Mouse (Mus musculus): ENCODE data around the gene Vmn1r44.
"Not testable (repeated sequence)": the region's sequence is repeated elsewhere in the genome, so short reads cannot be mapped to it uniquely, and the experiment has no call there.

Vmn1r44 gene

DNA sequence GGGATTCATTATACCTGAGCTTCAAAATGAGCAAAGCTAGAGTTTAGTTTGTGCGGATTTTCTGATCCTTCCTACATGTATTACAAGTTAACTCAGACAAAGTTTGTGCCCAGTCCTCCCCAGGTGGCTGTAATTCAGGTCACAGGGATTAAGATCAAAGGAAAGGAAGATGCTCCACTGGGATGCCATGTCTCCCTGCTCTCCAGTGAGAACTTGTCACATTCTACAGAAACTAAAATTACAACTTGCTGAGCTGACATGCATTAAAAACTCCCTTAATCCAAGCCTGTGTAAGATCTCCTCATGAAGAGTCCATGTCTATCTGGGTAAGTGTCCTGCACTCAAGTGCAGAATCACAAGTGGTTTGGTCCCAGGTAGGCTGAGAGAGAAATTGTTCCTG, at the start of gene Vmn1r44:
Vmn1r44 (plus strand) TSS at position 301 of the 400 bp plus-strand sequence.
- no peak for DNase-seq (ENCODE audit: extremely low read depth, low read depth, low spot score)

DNA sequence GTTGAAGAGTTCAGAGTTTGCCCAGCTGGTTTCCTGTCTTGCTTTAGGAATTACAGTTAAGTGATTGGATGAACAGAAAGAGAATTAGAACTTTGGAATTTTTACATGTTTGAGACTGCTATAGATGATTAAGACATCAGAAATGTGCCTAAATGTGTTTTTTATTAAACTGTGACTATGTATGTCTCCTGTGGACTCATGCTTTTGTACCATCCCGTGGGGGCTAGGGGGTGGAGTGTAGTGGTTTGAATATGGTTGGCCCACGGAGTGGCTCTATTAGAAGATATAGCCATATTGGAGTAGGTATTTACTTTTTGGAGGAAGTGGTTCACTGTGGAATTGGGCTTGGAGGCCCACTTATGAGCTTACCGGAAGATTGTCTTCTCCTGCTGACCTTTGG, 25.9 kb upstream of the Vmn1r44 start:
- DNase-seq (ENCODE audit: extremely low read depth, low read depth, low spot score), result no peak

DNA sequence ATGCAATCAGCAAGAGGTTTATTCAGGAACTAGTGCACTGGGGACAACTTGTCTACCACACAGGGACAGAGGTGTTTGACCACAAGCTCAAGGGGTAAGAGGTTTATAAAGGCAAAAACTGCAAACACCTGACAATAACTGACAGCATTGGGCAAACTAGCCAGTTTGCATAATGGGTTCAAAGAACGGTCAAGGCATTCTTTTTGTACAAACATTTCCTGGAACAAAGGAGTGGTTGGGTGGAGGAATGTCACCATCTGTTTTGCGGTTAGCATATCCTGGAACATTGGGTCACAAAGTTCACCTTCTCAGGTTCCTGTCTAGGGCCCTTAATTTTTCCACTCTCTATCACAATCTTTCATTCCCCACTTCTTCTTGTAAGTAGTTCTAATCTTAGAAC, 23.6 kb upstream of the Vmn1r44 start:
- DNase-seq (ENCODE audit: extremely low read depth, low read depth, low spot score), result no peak

DNA sequence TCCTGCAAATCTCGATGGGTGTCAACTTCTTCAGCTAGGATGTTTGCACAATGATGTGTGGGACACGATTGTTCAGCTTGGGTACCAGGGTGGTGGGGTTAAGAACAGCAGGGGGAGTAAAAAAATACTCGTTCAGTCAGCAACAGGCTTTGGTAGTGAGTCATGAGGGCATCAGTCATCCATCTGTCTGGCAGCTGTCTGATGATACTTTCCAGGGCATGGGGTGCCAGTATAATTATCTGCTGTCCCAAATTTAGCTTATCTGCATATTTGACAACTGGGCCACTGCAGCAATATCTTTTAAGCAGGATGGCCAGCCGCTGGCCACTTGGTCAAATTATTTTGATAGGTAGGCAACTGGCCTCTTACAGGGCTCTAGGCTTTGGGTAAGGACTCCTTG, 19.7 kb upstream of the Vmn1r44 start:
- DNase-seq (ENCODE audit: extremely low read depth, low read depth, low spot score), result no peak

DNA sequence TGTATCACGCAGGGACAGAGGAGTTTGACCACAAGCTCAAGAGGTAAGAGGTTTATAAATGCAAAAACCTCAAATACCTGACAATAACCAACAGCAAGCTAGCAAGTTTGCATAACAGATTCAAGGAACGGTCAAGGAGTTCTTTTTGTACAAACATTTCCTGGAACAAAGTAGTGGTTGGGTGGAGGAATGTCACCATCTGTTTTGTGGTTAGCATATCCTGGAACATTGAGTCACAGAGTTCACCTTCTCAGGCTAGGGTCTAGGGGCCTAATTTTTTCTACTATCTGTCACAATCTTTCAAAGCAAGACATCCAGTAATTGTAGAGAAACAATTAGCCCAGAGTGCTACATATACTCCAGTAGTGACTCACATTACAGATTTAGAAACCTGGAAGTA, 16.2 kb upstream of the Vmn1r44 start:
- no peak for DNase-seq (ENCODE audit: extremely low read depth, low read depth, low spot score)

DNA sequence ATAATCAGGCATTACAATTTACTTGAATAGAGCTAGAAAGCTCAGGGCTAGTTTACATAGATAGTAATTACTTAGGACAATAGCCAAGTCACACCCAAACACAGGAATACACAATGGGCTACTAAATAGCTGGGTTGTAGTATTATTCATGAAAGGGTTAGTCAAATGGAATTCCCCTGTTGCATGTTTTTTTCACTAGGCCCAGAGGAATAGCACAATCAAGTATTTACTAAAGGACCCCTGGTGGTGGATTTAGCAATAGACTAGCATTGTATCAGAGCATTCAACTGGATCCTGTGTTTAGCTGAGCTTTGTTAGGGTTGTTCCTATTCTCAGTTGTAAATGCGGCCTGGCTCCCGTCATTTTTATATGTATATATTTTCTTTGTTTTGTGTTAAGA, 15.5 kb upstream of the Vmn1r44 start:
- DNase-seq (ENCODE audit: extremely low read depth, low read depth, low spot score), result no peak

DNA sequence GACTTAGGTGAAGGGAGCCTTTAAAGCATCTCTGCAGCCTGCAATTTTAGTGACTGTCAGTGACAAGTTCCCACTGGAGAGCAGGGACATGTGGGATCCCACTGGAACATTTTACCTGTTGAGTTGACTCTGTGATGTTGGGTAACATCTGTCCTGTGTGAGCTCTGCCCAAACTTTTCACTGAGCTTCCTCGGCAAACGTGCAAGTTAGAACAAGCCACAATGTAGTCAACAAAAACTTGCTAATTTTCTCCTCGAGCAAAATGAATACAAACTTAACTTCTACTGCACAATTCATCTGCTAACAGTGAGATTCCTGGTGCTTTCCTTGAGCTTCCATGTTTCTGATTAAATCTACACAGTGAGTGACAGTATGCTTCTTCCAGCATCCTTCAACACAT, 7.1 kb upstream of the Vmn1r44 start, which contains the start of the genes Vmn1r42 and Vmn1r43:
Vmn1r42 (minus strand) TSS at position 101 of the 400 bp plus-strand sequence.
Vmn1r43 (minus strand) TSS at position 101 of the 400 bp plus-strand sequence.
- not testable (repeated sequence) for DNase-seq (ENCODE audit: extremely low read depth, low read depth, low spot score)

DNA sequence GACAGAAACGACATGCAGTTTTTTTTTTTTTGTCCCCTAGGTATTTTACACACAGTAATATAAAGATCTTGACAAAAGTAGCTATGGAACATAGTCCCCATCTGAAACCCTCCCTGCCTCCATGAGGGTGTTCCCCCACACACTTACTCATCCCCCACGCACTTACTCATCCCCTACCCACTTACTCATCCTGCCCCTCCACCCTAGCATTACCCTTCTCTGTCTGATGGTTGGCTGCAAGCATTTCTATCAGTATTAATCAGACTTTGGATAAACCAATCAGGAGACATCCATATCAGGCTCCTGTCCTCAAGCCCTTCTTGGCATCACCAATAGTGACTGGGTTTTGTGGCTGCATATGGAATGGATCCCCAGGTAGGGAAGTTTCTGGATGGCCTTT, 6.5 kb upstream of the Vmn1r44 start:
- DNase-seq (ENCODE audit: extremely low read depth, low read depth, low spot score), result no peak

DNA sequence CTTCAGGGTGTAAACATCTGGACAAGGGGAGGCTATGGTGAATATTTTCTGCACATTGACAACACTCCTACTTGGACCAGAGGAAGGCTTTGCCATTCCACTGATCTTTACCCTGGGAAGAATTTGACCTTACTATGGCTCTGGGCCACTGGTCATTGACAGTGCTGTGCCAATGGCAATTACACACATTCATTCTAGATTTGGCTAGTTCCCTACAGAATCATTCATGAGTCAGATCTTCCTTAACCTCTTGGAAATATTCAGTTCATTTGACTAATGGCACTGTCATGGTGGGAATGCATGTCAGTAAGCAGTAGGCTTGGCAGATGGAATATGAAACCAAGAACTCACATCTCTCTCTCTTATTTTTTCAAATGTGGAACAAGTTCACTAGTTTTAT, 2.6 kb upstream of the Vmn1r44 start:
- no peak for DNase-seq (ENCODE audit: extremely low read depth, low read depth, low spot score)

DNA sequence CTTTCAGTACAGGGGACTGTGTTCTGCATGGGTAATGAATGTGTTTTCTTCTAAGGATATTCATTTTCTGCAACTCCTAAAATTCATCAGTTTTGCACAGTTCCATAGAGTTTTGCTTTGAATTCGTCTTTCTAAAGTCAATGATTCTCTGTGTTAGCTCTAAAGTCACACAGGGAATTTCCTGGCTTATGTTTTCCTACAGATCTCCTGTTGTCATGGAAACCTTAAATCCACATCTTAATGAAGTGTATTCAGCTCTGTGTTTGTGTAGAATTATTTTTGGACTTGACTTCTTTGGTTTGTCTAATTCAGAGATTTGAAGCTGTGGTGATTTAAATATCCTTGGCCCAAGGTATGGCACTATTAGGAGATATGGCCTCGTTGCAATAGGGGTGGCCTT, 352 bp downstream of the Vmn1r44 start:
- DNase-seq (ENCODE audit: extremely low read depth, low read depth, low spot score), result no peak

DNA sequence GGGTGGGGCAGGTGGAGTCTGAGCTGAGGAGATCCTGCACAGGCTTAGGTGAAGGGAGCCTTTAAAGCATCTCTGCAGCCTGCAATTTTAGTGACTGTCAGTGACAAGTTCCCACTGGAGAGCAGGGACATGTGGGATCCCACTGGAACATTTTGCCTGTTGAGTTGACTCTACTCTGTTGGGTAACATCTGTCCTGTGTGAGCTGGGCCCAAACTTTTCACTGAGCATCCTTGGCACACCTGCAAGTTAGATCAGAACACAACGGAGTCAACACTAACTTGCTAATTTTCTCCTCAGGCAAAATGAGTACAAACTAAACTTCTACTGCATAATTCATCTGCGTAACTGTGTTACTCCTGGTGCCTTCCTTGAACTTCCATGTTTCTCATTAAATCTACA, 57.0 kb downstream of the Vmn1r44 start, which contains the start of gene Vmn1r45:
Vmn1r45 (minus strand) TSS at position 101 of the 400 bp plus-strand sequence.
- DNase-seq (ENCODE audit: extremely low read depth, low read depth, low spot score), result not testable (repeated sequence)

DNA sequence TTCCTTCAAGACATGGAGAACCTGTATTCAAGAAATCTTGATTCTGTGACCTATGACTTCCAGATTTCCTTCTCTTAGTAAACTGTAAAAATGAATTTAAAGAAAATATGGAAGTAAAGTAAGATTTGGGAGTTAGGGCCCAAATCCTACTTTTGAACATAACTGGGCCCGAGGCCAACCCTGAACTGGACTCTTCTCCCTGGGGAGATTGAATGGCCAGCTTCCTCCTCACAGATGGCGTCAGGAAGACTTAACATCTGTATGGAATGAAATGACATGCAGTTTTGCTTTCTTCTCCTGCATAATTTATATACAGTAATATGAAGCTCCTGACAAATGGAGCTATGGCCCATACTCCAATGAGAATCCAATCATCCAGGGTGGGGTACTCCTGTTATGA, 57.5 kb downstream of the Vmn1r44 start:
- no peak for DNase-seq (ENCODE audit: extremely low read depth, low read depth, low spot score)

All from fat pad, adult 2 months (tissue).